In genomic region chr3:149305011-149305413, GRCm38 (mm10) we compare ENCODE assay signal across 13 mouse cellular contexts.
A peak's percentile ranks its signal among the peaks of the same experiment; 100 is the strongest.
DNase-seq lines count a peak whose midpoint lies in the region; ATAC-seq and TF ChIP-seq lines count a peak whose summit lies in the region.
"Had no signal": no experiment of that assay in that cellular context is flagged by ENCODE, and none has a peak within 500 bp of the region (broad histone marks: within the 10 kb centered on the region; RNA-seq: fewer than 3 reads in every experiment).

No protein-coding gene starts in this region.

- no peak for TF ChIP-seq EP300 in stomach, postnatal 0 days (optimal IDR thresholded peaks at IDR 0.05)

- no peak overlapping the region for H3K4me2 ChIP-seq in stomach, embryonic 14.5 days (replicated peaks; ENCODE audit: low read depth, low read length)
- no peak overlapping the region for H3K4me2 ChIP-seq in stomach, postnatal 0 days (replicated peaks; ENCODE audit: low read depth)
- H3K4me2 ChIP-seq: hindbrain, embryonic 14.5 days had no signal

- DNase-seq in frontal cortex, postnatal 10 days (ENCODE audit: low spot score in 2 of 2): no peak
- no peak for DNase-seq in stomach, postnatal 0 days (ENCODE audit: low spot score)
- DNase-seq in lung, postnatal 14 days: peak; percentile 21
- no peak for DNase-seq in B cell, adult 2 months
- no peak for DNase-seq in urinary bladder, postnatal 36 days (ENCODE audit: low spot score in 2 of 2)
- no peak for DNase-seq in cerebellum, adult 9-10 months
- DNase-seq: adrenal gland, postnatal 36 days; gastrocnemius, postnatal 14 days; liver; retina, postnatal 1 day had no signal

- TF ChIP-seq CTCF in stomach, postnatal 0 days (IDR thresholded peaks at IDR 0.05; ENCODE audit: low read depth): no peak

- H3K4me1 ChIP-seq in stomach, embryonic 14.5 days (ENCODE audit: control insufficient read depth, insufficient read depth, low read length): peaks cover 9% of the 10 kb centered on the region; the same call in 1 of the 2 replicates
- H3K4me1 ChIP-seq in stomach, postnatal 0 days (replicated peaks; ENCODE audit: control insufficient read depth, insufficient read depth): no peaks in the 10 kb centered on the region

- peak; percentile 93 for ATAC-seq in frontal cortex, adult (ENCODE audit: low TSS enrichment)
- no peak; the same call in 1 of the 2 replicates for ATAC-seq in stomach, embryonic 14.5 days (ENCODE audit: insufficient number of reproducible peaks, insufficient read depth, low FRiP score, low read depth)
- no peak for ATAC-seq in stomach, postnatal 0 days (ENCODE audit: low FRiP score, low TSS enrichment)

- no peaks in the 10 kb centered on the region for H3K36me3 ChIP-seq in stomach, embryonic 14.5 days (ENCODE audit: control insufficient read depth, insufficient read depth, low read length)
- no peaks in the 10 kb centered on the region for H3K36me3 ChIP-seq in stomach, postnatal 0 days (ENCODE audit: control insufficient read depth, insufficient read depth, low read length)

- H3K27me3 ChIP-seq in stomach, embryonic 14.5 days (ENCODE audit: control insufficient read depth, insufficient read depth, low read length): no peaks in the 10 kb centered on the region
- H3K27me3 ChIP-seq in stomach, postnatal 0 days (ENCODE audit: control insufficient read depth, insufficient read depth, low read length): no peaks in the 10 kb centered on the region

- H3K27ac ChIP-seq in stomach, embryonic 14.5 days (ENCODE audit: low read length): peak overlapping the region; percentile 40; the same call in 1 of the 2 replicates
- no peak overlapping the region for H3K27ac ChIP-seq in stomach, postnatal 0 days (replicated peaks)
- H3K27ac ChIP-seq: hindbrain, embryonic 14.5 days had no signal

- H3K4me3 ChIP-seq in stomach, embryonic 14.5 days (ENCODE audit: low read depth, low read length): no peak overlapping the region
- no peak overlapping the region for H3K4me3 ChIP-seq in stomach, postnatal 0 days (ENCODE audit: low read depth, low read length)

- H3K9me3 ChIP-seq in stomach, embryonic 14.5 days (ENCODE audit: control insufficient read depth, low read depth, low read length): no peaks in the 10 kb centered on the region
- H3K9me3 ChIP-seq in stomach, postnatal 0 days (ENCODE audit: control insufficient read depth, low read length): no peaks in the 10 kb centered on the region

- WGBS in stomach, embryonic 14.5 days: 33% methylated on average over 6 of the region's 6 CpGs
- 26% methylated on average over 6 of the region's 6 CpGs for WGBS in stomach, postnatal 0 days

- H3K9ac ChIP-seq in stomach, embryonic 14.5 days (replicated peaks; ENCODE audit: low read depth, low read length): no peak overlapping the region
- no peak overlapping the region for H3K9ac ChIP-seq in stomach, postnatal 0 days (ENCODE audit: low read length)
- H3K9ac ChIP-seq: hindbrain, embryonic 14.5 days had no signal
